Mouse (Mus musculus) heart, embryonic 10.5 days (tissue): Measurements from ENCODE around the gene Smok3b. TPM values are rescaled to one million over a fixed set of nuclear protein-coding genes. Genes with fewer than 3 reads are reported as not detected.
"Not testable (repeated sequence)": the region's sequence is repeated elsewhere in the genome, so short reads cannot be mapped to it uniquely, and the experiment has no call there.

Experiments
- DNase-seq: peaks from one replicate; pipeline ENCODE4 v3.0.0-alpha.2; 2017; ENCODE audit warnings: low spot score
- H3K27ac ChIP-seq: fragments of 300-500 bp; sonication (generic); 2 replicates; pipeline ENCODE4 v1.5.1; 2016; ENCODE audit warnings: mild to moderate bottlenecking
- H3K27me3 ChIP-seq: fragments of 300-500 bp; sonication (generic); 2 replicates; pipeline ENCODE4 v1.6.1; 2016; ENCODE audit warnings: mild to moderate bottlenecking; ENCODE audit not compliant: poor library complexity, insufficient read depth, severe bottlenecking
- H3K36me3 ChIP-seq: fragments of 300-500 bp; sonication (generic); 2 replicates; pipeline ENCODE4 v1.6.1; 2016; ENCODE audit warnings: mild to moderate bottlenecking, moderate library complexity
- H3K4me1 ChIP-seq: fragments of 300-500 bp; sonication (generic); 2 replicates; pipeline ENCODE4 v1.6.1; 2016; ENCODE audit warnings: mild to moderate bottlenecking
- H3K4me3 ChIP-seq: fragments of 300-500 bp; sonication (generic); 2 replicates; pipeline ENCODE4 v1.5.1; 2016; ENCODE audit warnings: mild to moderate bottlenecking, moderate library complexity
- H3K9me3 ChIP-seq: fragments of 300-500 bp; sonication (generic); 2 replicates; pipeline ENCODE4 v1.6.1; 2016; ENCODE audit warnings: mild to moderate bottlenecking, moderate library complexity
- WGBS: fragments of 180-500 bp; shearing (Covaris S2); methylation state at CpG from one replicate; pipeline ENCODE4 v1.1.7; 2016; 5-methylcytosine and 5-hydroxymethylcytosine counted together
- polyA plus RNA-seq: library from polyadenylated mRNA; unstranded; fragments of >200 nt; fragmentation: Nextera tagmentation; extraction: Ambion mirVana; gene quantifications from 2 replicates; pipeline ENCODE4 v1.2.1, GENCODE M21; 2016

Smok3b gene
- polyA plus RNA-seq, 1 experiment from 2014 or later: not detected

GRCm38 (mm10) chr5:138052894-138053293 lies 31.7 kb downstream of the Smok3b start, which contains the start of gene Smok3c:
Gene Smok3c, plus strand, starts transcription at chr5:138053194.
- not testable (repeated sequence) for DNase-seq, H3K36me3 ChIP-seq, H3K27me3 ChIP-seq, H3K27ac ChIP-seq, H3K4me3 ChIP-seq, H3K4me1 ChIP-seq, H3K9me3 ChIP-seq
- WGBS: no CpG with 5 or more reads among the region's 5 CpGs

- DNase-seq: no peak
- Histone ChIP-seq H3K4me3 (no peak overlapping the region), H3K9me3 (no peaks in the 10 kb centered on the region), H3K4me1 (no peaks in the 10 kb centered on the region), H3K36me3 (no peaks in the 10 kb centered on the region), H3K27ac (no peak overlapping the region), H3K27me3 (no peaks in the 10 kb centered on the region)
- WGBS: 83% methylated on average over 4 of the region's 4 CpGs
These were observed 52.6 kb downstream of the Smok3b start for GRCm38 (mm10) chr5:138073803-138074202.

DNA sequence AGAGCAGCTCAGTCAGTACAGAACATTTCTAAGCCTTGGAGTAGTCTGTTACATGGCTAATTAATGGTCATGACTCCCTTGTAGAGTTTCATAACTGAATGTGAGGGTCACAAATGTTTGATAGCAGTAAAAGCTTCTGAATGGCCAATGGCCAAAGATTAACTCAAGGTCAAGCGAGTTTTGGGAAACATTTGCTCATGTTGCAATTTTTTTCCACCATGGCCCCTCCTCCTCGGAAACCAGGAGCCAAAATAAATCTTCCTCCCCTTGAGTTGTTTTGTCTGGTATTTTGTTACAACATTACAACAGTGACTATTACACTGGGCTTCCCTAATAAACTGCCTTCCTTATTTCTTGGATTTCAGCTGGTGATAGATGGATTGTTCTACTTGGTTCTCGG lies 54.5 kb downstream of the Smok3b start:
- H3K27ac ChIP-seq: no peak overlapping the region
- H3K27me3 ChIP-seq: no peaks in the 10 kb centered on the region
- no peaks in the 10 kb centered on the region for H3K4me1 ChIP-seq
- H3K36me3 ChIP-seq: no peaks in the 10 kb centered on the region
- H3K9me3 ChIP-seq: no peaks in the 10 kb centered on the region
- WGBS: 71% methylated on average over 3 of the region's 3 CpGs
- no peak for DNase-seq
- no peak overlapping the region for H3K4me3 ChIP-seq

DNA sequence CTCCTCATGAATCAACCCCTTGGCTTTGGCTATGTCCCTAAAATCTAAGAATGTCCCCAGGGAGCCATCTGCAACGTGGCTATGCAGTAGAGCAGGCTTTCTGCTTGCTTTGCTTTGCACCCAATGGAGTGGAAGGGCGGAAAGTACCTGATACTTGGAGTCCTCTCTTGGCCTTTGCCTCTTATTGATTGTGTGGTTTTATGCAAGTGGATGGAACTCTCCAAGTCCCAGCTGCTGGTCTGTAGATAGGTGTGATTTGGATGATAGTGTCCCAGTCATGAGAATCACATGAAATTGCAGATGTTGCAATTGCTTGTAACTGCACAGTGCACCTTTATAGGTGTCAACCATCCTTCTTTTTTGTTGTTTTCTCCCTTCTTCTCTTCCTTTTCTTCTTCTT lies 54.9 kb downstream of the Smok3b start:
- Histone ChIP-seq H3K4me3 (no peak overlapping the region), H3K27me3 (no peaks in the 10 kb centered on the region), H3K27ac (no peak overlapping the region), H3K9me3 (no peaks in the 10 kb centered on the region), H3K4me1 (no peaks in the 10 kb centered on the region), H3K36me3 (no peaks in the 10 kb centered on the region)
- WGBS: 59% methylated on average over 2 of the region's 2 CpGs
- DNase-seq: no peak

DNA sequence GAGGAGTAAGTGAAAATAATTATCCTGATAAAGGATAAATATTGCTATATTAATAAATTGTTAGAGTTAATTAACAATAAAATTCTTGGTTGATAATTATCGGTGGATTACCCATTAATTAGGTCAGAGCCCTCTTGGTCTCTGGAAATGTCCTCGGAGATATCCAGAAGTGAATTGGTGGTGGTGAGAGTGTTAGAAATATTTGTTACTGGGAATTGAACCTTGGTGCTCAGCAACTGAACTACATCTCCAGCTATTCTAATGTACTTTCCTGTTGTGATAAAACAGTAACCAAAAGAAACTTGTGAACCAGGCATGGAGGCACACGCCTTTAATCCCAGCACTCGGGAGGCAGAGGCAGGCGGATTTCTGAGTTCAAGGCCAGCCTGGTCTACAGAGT lies 59.2 kb downstream of the Smok3b start:
- H3K27me3 ChIP-seq: no peaks in the 10 kb centered on the region
- no peak overlapping the region for H3K27ac ChIP-seq
- no peaks in the 10 kb centered on the region for H3K36me3 ChIP-seq
- H3K4me1 ChIP-seq: no peaks in the 10 kb centered on the region
- H3K4me3 ChIP-seq: no peak overlapping the region
- no peaks in the 10 kb centered on the region for H3K9me3 ChIP-seq
- WGBS: 84% methylated on average over 5 of the region's 5 CpGs
- no peak for DNase-seq

- H3K36me3 ChIP-seq: no peaks in the 10 kb centered on the region
- no peaks in the 10 kb centered on the region for H3K9me3 ChIP-seq
- H3K4me3 ChIP-seq: no peak overlapping the region
- H3K27ac ChIP-seq: no peak overlapping the region
- DNase-seq: no peak
- no peaks in the 10 kb centered on the region for H3K27me3 ChIP-seq
- H3K4me1 ChIP-seq: no peaks in the 10 kb centered on the region
- WGBS: 77% methylated on average over 9 of the region's 9 CpGs
These were observed 60.2 kb downstream of the Smok3b start for GRCm38 (mm10) chr5:138081446-138081845.

GRCm38 (mm10) chr5:138083318-138083900 lies 62.2 kb downstream of the Smok3b start:
- Histone ChIP-seq H3K9me3 (no peaks in the 10 kb centered on the region), H3K27ac (no peak overlapping the region), H3K36me3 (peaks cover 9% of the 10 kb centered on the region; the same call in 1 of the 2 replicates), H3K4me1 (no peaks in the 10 kb centered on the region), H3K27me3 (no peaks in the 10 kb centered on the region), H3K4me3 (no peak overlapping the region)
- DNase-seq: no peak
- 62% methylated on average over 2 of the region's 2 CpGs for WGBS

GRCm38 (mm10) chr5:138083936-138084335 lies 62.7 kb downstream of the Smok3b start:
- Histone ChIP-seq H3K4me3 (no peak overlapping the region), H3K4me1 (no peaks in the 10 kb centered on the region), H3K27ac (no peak overlapping the region), H3K9me3 (no peaks in the 10 kb centered on the region), H3K36me3 (peaks cover 13% of the 10 kb centered on the region; the same call in 1 of the 2 replicates), H3K27me3 (no peaks in the 10 kb centered on the region)
- DNase-seq: no peak
- WGBS: 83% methylated on average over 2 of the region's 2 CpGs

DNA sequence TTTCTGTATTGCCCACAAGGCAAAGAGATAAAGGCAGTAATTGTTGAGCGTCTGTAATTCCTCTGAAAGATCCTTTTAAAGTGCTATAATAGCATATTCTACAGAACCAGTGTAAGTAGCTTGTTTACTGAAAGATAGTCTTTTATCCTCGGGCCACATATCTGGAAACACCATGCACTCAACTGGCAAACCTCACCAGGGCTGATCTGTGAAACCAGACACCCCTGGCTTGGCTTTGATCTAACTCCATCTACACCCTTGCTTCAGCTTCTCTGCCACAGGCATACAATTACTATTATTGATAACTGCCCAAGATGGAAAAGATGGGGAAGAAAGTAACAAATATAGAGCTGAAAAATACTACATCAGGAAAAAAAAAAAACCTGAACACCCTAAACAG lies 63.3 kb downstream of the Smok3b start:
- DNase-seq: no peak
- Histone ChIP-seq H3K4me3 (peak overlapping the region; percentile 96), H3K36me3 (peaks cover 17% of the 10 kb centered on the region; the same call in 1 of the 2 replicates), H3K9me3 (no peaks in the 10 kb centered on the region), H3K27me3 (no peaks in the 10 kb centered on the region), H3K27ac (peak overlapping the region; percentile 96; the same call in 1 of the 2 replicates), H3K4me1 (no peaks in the 10 kb centered on the region)
- WGBS: 50% methylated on average over 2 of the region's 2 CpGs

DNA sequence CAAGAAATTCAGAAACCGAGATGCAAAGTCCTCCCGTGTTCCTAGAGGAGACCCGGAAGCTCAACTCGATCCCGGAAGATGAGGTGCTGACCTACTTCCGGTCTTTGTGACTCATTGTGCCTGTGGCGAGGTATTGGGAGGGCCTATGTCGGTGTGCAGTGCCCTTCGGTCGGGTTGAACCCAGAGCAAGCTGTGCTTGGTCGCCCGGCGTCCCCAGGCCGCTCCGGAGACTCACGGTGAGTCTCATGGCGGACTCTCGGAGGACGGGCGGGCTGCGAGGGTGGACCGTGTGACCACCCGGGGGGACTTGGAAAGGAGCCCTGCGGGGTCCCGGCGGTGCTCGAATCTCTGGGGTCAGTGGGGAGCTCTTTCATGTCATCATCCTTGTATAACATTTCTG lies 63.8 kb downstream of the Smok3b start, which contains the start of gene Zkscan1:
Zkscan1 (plus strand) TSS at position 89 of the 400 bp plus-strand sequence.
- DNase-seq: peak; percentile 95
- no peaks in the 10 kb centered on the region for H3K9me3 ChIP-seq
- H3K4me3 ChIP-seq: peak within 1 kb of the TSS; percentile 96
- under 1% methylated on average over 27 of the region's 27 CpGs for WGBS
- H3K4me1 ChIP-seq: no peaks in the 10 kb centered on the region
- peaks cover 17% of the 10 kb centered on the region; the same call in 1 of the 2 replicates for H3K36me3 ChIP-seq
- H3K27ac ChIP-seq: peak within 1 kb of the TSS; percentile 96
- no peaks in the 10 kb centered on the region for H3K27me3 ChIP-seq

DNA sequence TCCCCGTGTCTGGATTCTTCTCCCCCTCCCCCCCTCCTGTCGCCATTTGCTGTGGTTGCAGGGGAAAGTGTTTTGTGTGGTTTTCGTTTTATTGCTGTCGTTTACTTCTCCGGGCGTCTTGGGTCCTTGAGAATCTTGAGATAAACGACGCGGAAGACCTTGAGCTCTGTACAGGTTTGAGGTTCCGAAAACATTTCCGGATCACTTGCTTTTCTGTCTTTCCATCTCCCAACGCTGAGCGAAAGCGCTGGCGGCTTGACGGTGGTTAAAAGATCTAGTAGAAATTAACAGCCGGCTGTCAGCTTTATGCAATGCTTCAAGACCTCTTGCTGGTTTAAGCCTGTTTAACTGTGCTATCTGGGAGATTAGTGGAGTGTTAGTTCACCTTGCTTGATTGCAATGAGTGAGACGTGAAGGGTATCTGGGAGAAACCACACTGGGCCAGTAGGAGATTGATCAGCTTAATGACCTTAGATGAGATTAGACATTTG lies 64.2 kb downstream of the Smok3b start:
- Histone ChIP-seq H3K27me3 (no peaks in the 10 kb centered on the region), H3K4me3 (peak overlapping the region; percentile 96), H3K36me3 (peaks cover 17% of the 10 kb centered on the region; the same call in 1 of the 2 replicates), H3K4me1 (no peaks in the 10 kb centered on the region), H3K27ac (peak overlapping the region; percentile 96), H3K9me3 (no peaks in the 10 kb centered on the region)
- no peak for DNase-seq
- WGBS: under 1% methylated on average over 18 of the region's 18 CpGs

DNA sequence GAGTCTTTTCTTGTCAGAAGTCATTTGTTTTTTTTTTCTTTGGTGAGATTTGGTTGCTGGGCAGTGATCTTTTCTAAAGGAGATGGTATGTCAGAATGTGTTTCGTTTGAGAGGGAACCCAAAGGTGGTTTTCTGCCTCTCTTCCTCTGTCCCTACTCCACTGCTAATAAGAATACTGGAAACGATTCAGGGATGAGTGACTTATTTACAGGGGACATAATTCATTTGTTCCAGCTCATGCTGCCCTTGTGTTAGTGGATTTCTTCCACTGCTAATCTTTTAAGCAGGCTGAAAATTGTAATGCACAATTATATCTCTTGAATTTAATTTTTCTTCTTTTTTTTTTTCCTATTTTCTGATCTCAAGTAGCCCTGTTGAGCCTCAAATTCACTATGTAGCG lies 65.6 kb downstream of the Smok3b start:
- Histone ChIP-seq H3K27me3 (no peaks in the 10 kb centered on the region), H3K36me3 (peaks cover 19% of the 10 kb centered on the region; the same call in 1 of the 2 replicates), H3K4me3 (0 out of 2 replicates have a peak overlapping the region, but pooled peaks have one; percentile 96), H3K27ac (no peak overlapping the region), H3K4me1 (no peaks in the 10 kb centered on the region), H3K9me3 (no peaks in the 10 kb centered on the region)
- DNase-seq: no peak
- 78% methylated on average over 3 of the region's 3 CpGs for WGBS

DNA sequence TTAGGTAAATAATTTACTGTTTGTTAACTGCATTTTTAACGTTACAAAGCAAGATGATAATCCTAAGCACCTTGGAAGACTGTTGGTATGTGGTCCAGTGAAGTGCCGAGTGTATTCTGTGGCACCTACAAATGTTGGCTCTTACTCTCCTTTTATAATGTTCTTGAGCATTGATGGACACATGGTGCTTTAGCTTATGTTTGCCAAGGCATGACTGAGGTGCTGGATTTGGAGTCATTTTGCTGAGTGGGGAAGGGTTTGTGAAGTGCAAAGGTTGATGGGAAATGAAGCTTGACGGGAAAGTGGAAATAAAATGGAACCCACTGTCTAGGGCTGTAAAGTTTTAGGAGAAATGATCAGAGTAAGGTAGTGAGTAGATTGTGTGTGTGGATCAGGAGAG lies 67.1 kb downstream of the Smok3b start:
- 85% methylated on average over 3 of the region's 3 CpGs for WGBS
- no peak for DNase-seq

More for the DNA sequence above, 67.1 kb downstream of the Smok3b start:
- no peaks in the 10 kb centered on the region for H3K4me1 ChIP-seq
- H3K27ac ChIP-seq: no peak overlapping the region
- H3K36me3 ChIP-seq: peaks cover 29% of the 10 kb centered on the region
- H3K4me3 ChIP-seq: no peak overlapping the region
- H3K27me3 ChIP-seq: no peaks in the 10 kb centered on the region
- no peaks in the 10 kb centered on the region for H3K9me3 ChIP-seq
